Mouse (Mus musculus): ENCODE results near the gene Plxnb1. TPM values are rescaled to one million over a fixed set of nuclear protein-coding genes. Genes with fewer than 3 reads are reported as not detected.

Plxnb1 gene
- polyA plus RNA-seq, 1 experiment from 2014 or later, result 18.6 TPM

DNA sequence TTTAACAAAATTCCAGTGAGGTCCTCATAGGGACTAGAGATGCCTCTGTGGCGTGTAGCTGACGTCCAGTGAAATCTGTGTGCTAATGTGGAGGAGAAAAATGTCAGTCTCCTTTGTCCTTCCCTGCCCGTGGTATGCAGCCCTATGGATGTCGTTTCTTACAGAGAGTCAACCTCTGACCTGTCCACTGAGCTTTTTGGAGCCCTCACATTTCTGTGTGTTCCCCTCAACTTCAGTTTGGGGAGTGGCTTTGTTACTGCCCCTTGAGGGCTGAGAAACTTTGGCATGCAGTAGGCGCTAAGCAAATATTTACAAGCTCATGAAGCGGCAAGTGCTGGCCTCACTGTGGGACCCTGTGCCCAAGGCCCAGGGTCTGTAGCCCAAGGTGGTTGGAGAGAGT, 2.1 kb downstream of the Plxnb1 start:
- ATAC-seq (ENCODE audit: low read depth), result no peak
- no peaks in the 10 kb centered on the region for H3K9me3 ChIP-seq (ENCODE audit: control insufficient read depth, low read length)
- WGBS, result 18% methylated on average over 6 of the region's 6 CpGs
- peak overlapping the region; percentile 86 for H3K4me3 ChIP-seq (ENCODE audit: low read length)
- H3K27ac ChIP-seq (ENCODE audit: low read length), result peak overlapping the region; percentile 99
- peaks cover 59% of the 10 kb centered on the region for H3K4me1 ChIP-seq (replicated peaks; ENCODE audit: control insufficient read depth, insufficient read depth, low read length)
- H3K27me3 ChIP-seq (ENCODE audit: control insufficient read depth, insufficient read depth, low read depth, low read length), result no peaks in the 10 kb centered on the region
- H3K9ac ChIP-seq (ENCODE audit: low read length), result peak overlapping the region; percentile 97
- peak overlapping the region; percentile 87 for H3K4me2 ChIP-seq (ENCODE audit: low read depth, low read length)
- peaks cover 9% of the 10 kb centered on the region for H3K36me3 ChIP-seq (ENCODE audit: control insufficient read depth, insufficient read depth, low read length)

DNA sequence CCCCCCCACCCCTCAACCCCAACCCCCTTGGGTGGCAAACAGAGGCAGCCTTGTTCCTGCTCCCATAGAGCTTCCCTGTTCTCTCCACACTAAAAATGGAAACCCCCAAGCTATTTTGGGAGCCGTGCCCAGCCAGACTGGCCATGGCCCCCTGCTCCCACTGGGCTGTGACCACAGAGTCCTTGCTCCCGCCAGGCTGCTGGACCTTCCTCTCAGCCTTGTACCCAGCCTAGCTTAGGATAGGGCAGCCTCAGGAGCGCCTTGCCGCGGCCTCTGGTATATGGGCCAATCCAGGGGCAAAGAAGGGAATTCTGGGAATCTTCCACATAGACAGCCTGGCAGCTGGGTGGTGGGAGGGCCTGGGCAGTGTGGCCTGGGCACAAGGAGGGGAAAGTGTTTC, 2.6 kb downstream of the Plxnb1 start:
- WGBS, result 43% methylated on average over 5 of the region's 5 CpGs
- ATAC-seq (ENCODE audit: low read depth), result no peak
- Histone ChIP-seq H3K4me3 (ENCODE audit: low read length) (peak overlapping the region; percentile 30), H3K4me2 (ENCODE audit: low read depth, low read length) (peak overlapping the region; percentile 87), H3K9ac (ENCODE audit: low read length) (peak overlapping the region; percentile 97), H3K36me3 (ENCODE audit: control insufficient read depth, insufficient read depth, low read length) (peaks cover 13% of the 10 kb centered on the region), H3K27me3 (ENCODE audit: control insufficient read depth, insufficient read depth, low read depth, low read length) (no peaks in the 10 kb centered on the region), H3K4me1 (replicated peaks; ENCODE audit: control insufficient read depth, insufficient read depth, low read length) (peaks cover 58% of the 10 kb centered on the region), H3K9me3 (ENCODE audit: control insufficient read depth, low read length) (no peaks in the 10 kb centered on the region), H3K27ac (ENCODE audit: low read length) (peak overlapping the region; percentile 99)

DNA sequence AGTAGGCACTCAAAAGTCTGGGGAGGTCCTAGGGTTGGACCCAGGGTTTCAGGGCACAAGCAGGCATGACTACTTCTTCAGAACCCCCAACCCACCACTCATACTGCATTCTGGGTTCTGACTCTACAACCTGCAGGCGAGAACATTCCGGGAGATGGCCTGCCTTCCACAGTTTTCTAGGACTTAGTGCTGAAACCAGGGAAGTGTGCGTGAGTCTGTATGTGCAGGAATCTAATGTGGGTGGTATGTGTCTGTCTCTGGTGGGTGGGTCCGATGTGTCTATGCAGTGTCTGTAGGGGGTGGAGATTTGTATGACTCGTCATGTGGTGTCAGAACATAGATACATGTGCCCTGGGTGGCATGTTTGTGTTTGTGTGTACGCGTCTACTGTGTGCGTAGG, 3.2 kb downstream of the Plxnb1 start:
- H3K4me3 ChIP-seq (ENCODE audit: low read length), result peak overlapping the region; percentile 30; the same call in 1 of the 2 replicates
- ATAC-seq (ENCODE audit: low read depth), result no peak
- H3K9ac ChIP-seq (ENCODE audit: low read length), result peak overlapping the region; percentile 97

DNA sequence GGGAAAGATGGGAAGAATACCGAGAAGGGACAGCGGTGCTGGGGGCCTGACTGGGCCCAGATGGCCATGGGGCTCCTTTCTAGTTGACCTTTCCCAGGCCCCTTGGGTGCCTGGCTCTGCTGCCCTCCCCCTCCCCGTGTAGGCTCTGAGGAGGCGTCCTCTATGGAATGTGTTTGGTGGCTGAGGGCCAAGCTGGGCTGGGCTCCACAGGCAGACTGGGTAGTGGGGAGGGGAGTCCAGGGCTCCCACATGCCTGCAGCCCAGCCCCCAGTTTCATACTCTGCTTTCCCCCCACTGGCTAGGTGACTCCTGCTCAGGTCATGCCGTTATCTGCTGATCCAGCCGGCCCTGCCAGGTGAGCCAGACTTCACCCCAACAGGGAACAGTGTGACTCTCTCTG, 3.8 kb downstream of the Plxnb1 start:
- peak; percentile 57 for ATAC-seq (ENCODE audit: low read depth)

More for the DNA sequence above, 3.2 kb downstream of the Plxnb1 start:
- no peaks in the 10 kb centered on the region for H3K27me3 ChIP-seq (ENCODE audit: control insufficient read depth, insufficient read depth, low read depth, low read length)
- H3K27ac ChIP-seq (ENCODE audit: low read length), result peak overlapping the region; percentile 99
- peaks cover 52% of the 10 kb centered on the region for H3K4me1 ChIP-seq (replicated peaks; ENCODE audit: control insufficient read depth, insufficient read depth, low read length)
- H3K4me2 ChIP-seq (ENCODE audit: low read depth, low read length), result peak overlapping the region; percentile 87
- WGBS, result 65% methylated on average over 8 of the region's 8 CpGs
- H3K36me3 ChIP-seq (ENCODE audit: control insufficient read depth, insufficient read depth, low read length), result peaks cover 13% of the 10 kb centered on the region
- no peaks in the 10 kb centered on the region for H3K9me3 ChIP-seq (ENCODE audit: control insufficient read depth, low read length)

DNA sequence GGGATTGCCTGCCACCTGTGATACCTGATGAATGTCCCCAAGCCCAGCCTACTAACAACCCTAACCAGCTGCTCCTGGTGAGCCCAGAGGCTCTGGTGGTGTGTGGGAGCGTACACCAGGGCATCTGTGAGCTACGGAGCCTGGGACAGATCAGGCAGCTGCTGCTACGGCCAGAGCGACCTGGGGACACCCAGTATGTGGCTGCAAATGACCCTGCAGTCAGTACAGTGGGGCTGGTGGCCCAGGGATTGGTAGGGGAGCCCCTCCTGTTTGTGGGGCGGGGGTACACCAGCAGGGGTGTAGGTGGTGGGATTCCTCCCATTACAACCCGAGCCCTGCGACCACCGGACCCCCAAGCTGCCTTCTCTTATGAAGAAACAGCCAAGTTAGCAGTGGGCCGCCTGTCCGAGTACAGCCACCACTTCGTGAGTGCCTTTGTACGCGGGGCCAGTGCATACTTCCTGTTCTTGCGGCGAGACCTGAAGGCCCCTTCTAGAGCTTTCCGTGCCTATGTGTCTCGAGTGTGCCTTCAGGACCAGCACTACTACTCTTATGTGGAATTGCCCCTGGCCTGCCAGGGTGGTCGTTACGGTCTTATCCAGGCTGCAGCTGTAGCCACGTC, 5.2 kb downstream of the Plxnb1 start:
- no peak overlapping the region for H3K27ac ChIP-seq (ENCODE audit: low read length)
- H3K4me2 ChIP-seq (ENCODE audit: low read depth, low read length), result no peak overlapping the region
- H3K27me3 ChIP-seq (ENCODE audit: control insufficient read depth, insufficient read depth, low read depth, low read length), result no peaks in the 10 kb centered on the region
- peaks cover 40% of the 10 kb centered on the region for H3K4me1 ChIP-seq (replicated peaks; ENCODE audit: control insufficient read depth, insufficient read depth, low read length)
- H3K4me3 ChIP-seq (ENCODE audit: low read length), result no peak overlapping the region
- no peak overlapping the region for H3K9ac ChIP-seq (ENCODE audit: low read length)
- H3K36me3 ChIP-seq (ENCODE audit: control insufficient read depth, insufficient read depth, low read length), result peaks cover 22% of the 10 kb centered on the region
- ATAC-seq (ENCODE audit: low read depth), result no peak
- H3K9me3 ChIP-seq (ENCODE audit: control insufficient read depth, low read length), result no peaks in the 10 kb centered on the region
- 76% methylated on average over 20 of the region's 20 CpGs for WGBS

More for the DNA sequence above, 3.8 kb downstream of the Plxnb1 start:
- Histone ChIP-seq H3K9me3 (ENCODE audit: control insufficient read depth, low read length) (no peaks in the 10 kb centered on the region), H3K27ac (ENCODE audit: low read length) (peak overlapping the region; percentile 99), H3K27me3 (ENCODE audit: control insufficient read depth, insufficient read depth, low read depth, low read length) (no peaks in the 10 kb centered on the region), H3K4me3 (ENCODE audit: low read length) (peak overlapping the region; percentile 12; the same call in 1 of the 2 replicates), H3K4me2 (ENCODE audit: low read depth, low read length) (peak overlapping the region; percentile 87), H3K4me1 (replicated peaks; ENCODE audit: control insufficient read depth, insufficient read depth, low read length) (peaks cover 46% of the 10 kb centered on the region), H3K9ac (ENCODE audit: low read length) (peak overlapping the region; percentile 97), H3K36me3 (ENCODE audit: control insufficient read depth, insufficient read depth, low read length) (peaks cover 15% of the 10 kb centered on the region)
- 17% methylated on average over 6 of the region's 6 CpGs for WGBS

DNA sequence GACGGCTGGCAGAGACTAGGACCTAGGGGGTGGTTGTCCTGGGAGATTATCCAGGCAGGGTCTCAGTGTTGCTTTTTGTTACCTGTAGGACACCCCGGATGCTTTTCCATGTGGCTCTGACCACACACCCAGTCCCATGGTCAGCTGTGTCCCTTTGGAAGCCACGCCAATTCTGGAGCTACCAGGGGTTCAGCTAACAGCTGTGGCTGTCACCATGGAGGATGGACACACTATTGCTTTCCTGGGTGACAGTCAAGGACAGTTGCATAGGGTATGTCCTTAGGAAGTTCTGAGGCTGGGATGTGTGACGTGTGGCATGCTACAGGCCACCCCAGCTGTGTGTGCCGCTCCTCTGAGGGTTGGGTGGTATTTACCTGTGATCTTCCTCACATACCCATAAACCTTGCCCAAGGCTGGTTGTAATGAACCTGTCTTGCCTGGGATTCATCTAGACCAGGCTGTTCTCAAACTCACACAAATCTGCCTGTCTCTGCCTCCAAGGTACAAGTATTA, 6.8 kb downstream of the Plxnb1 start:
- 90% methylated on average over 5 of the region's 5 CpGs for WGBS
- no peak overlapping the region for H3K27ac ChIP-seq (ENCODE audit: low read length)
- H3K4me3 ChIP-seq (ENCODE audit: low read length), result no peak overlapping the region
- H3K27me3 ChIP-seq (ENCODE audit: control insufficient read depth, insufficient read depth, low read depth, low read length), result no peaks in the 10 kb centered on the region
- ATAC-seq (ENCODE audit: low read depth), result no peak
- H3K9me3 ChIP-seq (ENCODE audit: control insufficient read depth, low read length), result no peaks in the 10 kb centered on the region
- H3K4me2 ChIP-seq (ENCODE audit: low read depth, low read length), result no peak overlapping the region
- peaks cover 35% of the 10 kb centered on the region for H3K36me3 ChIP-seq (ENCODE audit: control insufficient read depth, insufficient read depth, low read length)
- H3K4me1 ChIP-seq (replicated peaks; ENCODE audit: control insufficient read depth, insufficient read depth, low read length), result peaks cover 31% of the 10 kb centered on the region
- no peak overlapping the region for H3K9ac ChIP-seq (ENCODE audit: low read length)

DNA sequence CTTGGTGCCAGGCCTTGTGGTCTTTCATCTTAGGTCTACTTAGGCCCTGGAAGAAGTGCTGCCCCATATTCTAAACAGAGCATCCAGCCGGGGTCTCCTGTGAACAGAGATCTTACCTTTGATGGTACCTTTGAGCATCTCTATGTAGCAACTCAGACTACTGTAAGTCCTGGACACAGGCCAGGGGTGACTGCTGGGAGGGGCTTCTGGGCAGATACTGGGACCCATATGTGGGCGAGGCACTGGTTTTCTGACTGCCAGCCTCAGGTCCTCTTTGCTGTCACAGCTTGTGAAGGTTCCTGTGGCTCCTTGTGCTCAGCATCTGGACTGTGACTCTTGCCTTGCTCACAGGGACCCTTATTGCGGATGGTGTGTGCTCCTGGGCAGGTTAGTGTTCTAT, 7.4 kb downstream of the Plxnb1 start:
- Histone ChIP-seq H3K9me3 (ENCODE audit: control insufficient read depth, low read length) (no peaks in the 10 kb centered on the region), H3K36me3 (ENCODE audit: control insufficient read depth, insufficient read depth, low read length) (peaks cover 37% of the 10 kb centered on the region), H3K27me3 (ENCODE audit: control insufficient read depth, insufficient read depth, low read depth, low read length) (no peaks in the 10 kb centered on the region), H3K9ac (ENCODE audit: low read length) (no peak overlapping the region), H3K27ac (ENCODE audit: low read length) (no peak overlapping the region), H3K4me3 (ENCODE audit: low read length) (no peak overlapping the region), H3K4me2 (ENCODE audit: low read depth, low read length) (no peak overlapping the region), H3K4me1 (replicated peaks; ENCODE audit: control insufficient read depth, insufficient read depth, low read length) (peaks cover 26% of the 10 kb centered on the region)
- ATAC-seq (ENCODE audit: low read depth), result no peak
- 89% methylated on average over 3 of the region's 3 CpGs for WGBS

DNA sequence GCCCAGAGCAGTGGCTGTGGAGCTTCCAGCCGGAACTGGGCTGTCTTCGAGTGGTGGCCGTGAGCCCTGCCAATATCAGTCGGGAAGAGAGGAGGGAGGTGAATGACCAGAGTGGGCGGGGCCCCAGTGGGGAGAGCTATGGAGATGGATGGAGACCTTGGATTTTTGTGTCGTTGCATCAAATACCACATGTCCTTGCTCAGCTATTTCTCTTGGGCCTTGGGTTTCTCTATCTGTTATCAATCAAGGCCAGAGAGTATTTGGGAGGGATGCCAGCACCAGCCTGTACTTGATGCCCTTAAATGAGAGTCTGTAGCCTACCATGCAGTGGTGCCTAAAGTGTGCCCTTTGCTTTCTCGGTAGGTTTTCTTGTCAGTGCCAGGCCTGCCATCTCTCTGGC, 8.1 kb downstream of the Plxnb1 start:
- no peak for ATAC-seq (ENCODE audit: low read depth)
- no peak overlapping the region for H3K27ac ChIP-seq (ENCODE audit: low read length)
- H3K4me1 ChIP-seq (replicated peaks; ENCODE audit: control insufficient read depth, insufficient read depth, low read length), result peaks cover 19% of the 10 kb centered on the region
- no peaks in the 10 kb centered on the region for H3K9me3 ChIP-seq (ENCODE audit: control insufficient read depth, low read length)
- H3K4me2 ChIP-seq (ENCODE audit: low read depth, low read length), result no peak overlapping the region
- WGBS, result 57% methylated on average over 7 of the region's 7 CpGs
- H3K36me3 ChIP-seq (ENCODE audit: control insufficient read depth, insufficient read depth, low read length), result peaks cover 40% of the 10 kb centered on the region
- no peaks in the 10 kb centered on the region for H3K27me3 ChIP-seq (ENCODE audit: control insufficient read depth, insufficient read depth, low read depth, low read length)
- H3K4me3 ChIP-seq (ENCODE audit: low read length), result no peak overlapping the region
- no peak overlapping the region for H3K9ac ChIP-seq (ENCODE audit: low read length)

DNA sequence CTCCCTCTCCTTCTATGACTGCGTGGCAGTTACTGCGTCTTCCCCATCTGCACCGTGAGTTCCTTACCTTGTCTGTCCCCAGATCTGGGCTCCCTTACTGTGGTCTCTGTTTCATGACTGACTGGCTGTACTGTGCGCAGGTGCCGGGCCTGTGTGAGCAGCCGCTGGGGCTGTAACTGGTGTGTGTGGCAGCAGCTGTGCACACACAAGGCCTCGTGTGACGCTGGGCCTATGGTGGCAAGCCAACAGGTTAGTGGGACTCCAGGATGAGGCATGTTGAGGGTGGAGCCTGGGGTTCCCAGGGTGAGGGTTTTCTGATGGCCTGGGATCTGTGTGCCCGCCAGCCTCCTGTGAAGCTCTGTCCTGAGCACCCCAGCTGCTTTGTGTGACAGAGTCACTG, 8.9 kb downstream of the Plxnb1 start:
- no peak for ATAC-seq (ENCODE audit: low read depth)
- Histone ChIP-seq H3K4me3 (ENCODE audit: low read length) (no peak overlapping the region), H3K27ac (ENCODE audit: low read length) (no peak overlapping the region), H3K9me3 (ENCODE audit: control insufficient read depth, low read length) (no peaks in the 10 kb centered on the region), H3K4me2 (ENCODE audit: low read depth, low read length) (no peak overlapping the region), H3K27me3 (ENCODE audit: control insufficient read depth, insufficient read depth, low read depth, low read length) (no peaks in the 10 kb centered on the region), H3K4me1 (replicated peaks; ENCODE audit: control insufficient read depth, insufficient read depth, low read length) (peaks cover 10% of the 10 kb centered on the region), H3K9ac (ENCODE audit: low read length) (no peak overlapping the region), H3K36me3 (ENCODE audit: control insufficient read depth, insufficient read depth, low read length) (peaks cover 45% of the 10 kb centered on the region)
- 88% methylated on average over 9 of the region's 9 CpGs for WGBS

Data from lung, embryonic 16.5 days (tissue).